Mouse (Mus musculus) frontal cortex, postnatal 14 days (tissue): ENCODE results near the gene Agbl4.
"Not testable (repeated sequence)": the region's sequence is repeated elsewhere in the genome, so short reads cannot be mapped to it uniquely, and the experiment has no call there.

Experiments used
- DNase-seq, 2 experiments: peaks; one replicate each; pipeline ENCODE4 v3.0.0; 2022; ENCODE audit warnings: low spot score in 2 of 2

The Agbl4 gene

DNA sequence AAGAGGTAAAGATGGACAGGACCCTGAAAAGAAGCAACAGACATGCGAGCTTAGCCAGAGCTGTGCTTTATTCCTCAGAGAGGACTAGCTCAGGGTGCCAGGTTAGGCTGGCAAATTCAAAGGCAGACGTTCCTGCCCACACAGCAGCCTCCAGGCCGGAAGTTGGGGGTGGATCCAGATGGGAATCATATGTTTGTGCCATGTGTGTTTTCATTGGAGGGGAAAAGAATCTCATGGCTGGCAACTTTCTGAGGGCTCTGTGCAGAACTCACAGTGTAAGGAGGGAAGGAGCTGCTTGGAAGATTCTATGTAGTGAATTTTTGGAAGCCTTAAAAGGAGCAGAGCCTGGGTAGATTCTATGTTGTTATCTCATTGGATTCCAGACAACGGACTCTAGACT is 519.1 kb downstream of the Agbl4 start:
- DNase-seq: peak; percentile 51 to 53

DNA sequence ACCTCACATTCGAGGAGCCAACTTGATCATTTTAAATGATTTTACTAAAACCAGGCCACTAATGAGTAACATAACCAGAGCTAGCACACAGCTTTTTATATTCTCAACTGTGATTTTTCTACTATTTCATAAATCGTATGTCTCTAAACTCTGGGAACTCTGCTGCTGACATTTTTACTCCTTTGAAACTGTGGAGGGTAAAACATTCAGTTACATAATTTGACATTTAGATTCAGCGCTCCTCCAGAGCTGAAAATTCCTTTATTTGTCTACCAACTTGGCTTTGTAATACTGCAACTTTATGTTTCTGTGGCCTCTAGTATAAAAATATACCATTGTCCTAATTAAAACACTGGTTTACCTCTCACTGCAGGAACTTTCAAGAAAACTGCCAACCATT is 523.6 kb downstream of the Agbl4 start:
- no peak for DNase-seq

DNA sequence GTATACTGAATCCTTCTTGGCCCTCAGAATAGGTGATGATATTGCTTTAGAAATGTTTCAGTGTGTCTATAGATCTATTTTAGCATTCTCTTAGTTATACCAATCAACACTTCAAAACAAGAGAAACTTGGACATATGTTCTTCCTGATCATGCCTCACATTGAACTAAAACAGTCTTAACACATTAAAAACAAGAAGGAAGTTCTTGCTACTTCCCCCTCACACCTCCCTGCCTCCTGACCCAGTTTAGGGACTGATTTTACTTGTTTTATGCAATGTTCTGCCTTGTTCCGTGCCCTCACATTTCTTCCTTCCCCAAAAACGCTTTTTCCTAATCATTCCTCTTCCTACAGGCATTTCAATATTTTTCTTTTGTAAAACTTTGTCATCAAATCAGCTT is 604.2 kb downstream of the Agbl4 start:
- no peak for DNase-seq

DNA sequence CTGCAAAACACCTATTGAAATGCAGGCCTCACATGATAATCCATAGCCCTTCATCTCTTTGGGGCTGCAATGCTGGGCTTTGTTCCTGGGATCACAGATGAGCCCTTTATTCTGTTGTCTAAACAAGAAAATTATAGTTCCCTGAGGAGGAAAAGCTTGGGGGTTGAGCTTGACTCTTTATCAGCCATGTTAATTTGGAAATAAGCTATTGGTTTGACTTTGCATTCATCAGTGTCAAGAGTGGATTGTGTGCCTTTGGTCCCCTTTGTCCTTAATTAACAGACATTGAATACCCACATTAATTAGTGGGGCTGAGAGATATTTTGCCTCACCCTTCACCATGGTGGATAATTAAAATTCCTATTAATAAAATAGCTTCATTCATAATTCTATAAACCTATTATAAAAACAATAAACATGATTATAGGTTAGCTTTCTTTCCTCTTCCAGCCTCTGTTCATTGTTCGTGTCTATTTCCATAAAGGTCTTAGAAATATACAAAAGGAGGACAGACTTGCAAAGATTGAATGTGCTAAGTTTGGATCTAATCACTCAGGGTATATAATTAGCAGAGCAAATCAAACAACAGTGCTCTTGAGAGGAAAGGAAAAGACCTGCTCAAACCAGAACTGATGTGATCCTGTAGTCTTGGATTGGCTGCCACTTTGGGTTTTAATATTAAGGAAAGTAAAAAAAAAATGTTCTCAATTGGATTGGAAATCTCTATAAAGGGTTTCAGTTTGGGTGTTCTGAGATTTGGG is 607.4 kb downstream of the Agbl4 start:
- no peak for DNase-seq

DNA sequence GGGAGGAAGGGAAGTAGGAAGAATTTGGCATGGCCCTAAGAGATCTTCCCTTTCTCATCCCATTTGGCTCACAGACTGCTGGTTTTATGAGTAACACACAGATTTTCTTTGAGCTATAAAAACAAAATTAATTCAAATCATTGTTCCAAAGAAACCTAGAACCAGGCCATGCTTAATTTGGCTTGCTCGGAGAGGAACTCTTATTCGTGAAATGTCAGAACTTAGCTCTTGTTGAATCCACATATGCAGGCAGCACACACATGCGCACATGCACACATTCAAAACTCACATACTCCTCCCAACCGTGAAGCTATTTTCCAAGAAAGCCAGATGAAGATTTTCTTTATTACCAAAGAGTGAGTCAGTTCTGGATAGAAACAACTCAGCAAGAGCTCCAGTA is 621.9 kb downstream of the Agbl4 start:
- peak in 1 of 2 experiments; percentile 10 for DNase-seq

DNA sequence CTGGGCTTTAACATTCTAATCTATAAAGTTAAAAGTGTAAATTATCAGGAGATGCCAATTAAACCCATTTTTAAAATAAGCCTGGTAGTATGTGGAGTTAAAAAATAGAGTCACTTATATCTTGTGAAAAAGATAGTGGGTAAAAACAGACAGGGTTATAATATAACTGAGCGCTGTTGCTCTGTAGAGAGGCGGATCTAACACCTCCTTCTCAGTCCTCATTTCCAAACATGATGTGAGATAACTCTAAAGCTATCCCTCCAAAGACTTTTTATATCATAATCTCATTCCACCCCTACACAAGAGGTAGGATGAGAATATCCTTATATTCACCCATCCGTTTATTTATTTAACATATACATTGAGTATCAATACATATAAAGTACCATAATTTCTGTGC is 669.9 kb downstream of the Agbl4 start:
- DNase-seq: no peak

DNA sequence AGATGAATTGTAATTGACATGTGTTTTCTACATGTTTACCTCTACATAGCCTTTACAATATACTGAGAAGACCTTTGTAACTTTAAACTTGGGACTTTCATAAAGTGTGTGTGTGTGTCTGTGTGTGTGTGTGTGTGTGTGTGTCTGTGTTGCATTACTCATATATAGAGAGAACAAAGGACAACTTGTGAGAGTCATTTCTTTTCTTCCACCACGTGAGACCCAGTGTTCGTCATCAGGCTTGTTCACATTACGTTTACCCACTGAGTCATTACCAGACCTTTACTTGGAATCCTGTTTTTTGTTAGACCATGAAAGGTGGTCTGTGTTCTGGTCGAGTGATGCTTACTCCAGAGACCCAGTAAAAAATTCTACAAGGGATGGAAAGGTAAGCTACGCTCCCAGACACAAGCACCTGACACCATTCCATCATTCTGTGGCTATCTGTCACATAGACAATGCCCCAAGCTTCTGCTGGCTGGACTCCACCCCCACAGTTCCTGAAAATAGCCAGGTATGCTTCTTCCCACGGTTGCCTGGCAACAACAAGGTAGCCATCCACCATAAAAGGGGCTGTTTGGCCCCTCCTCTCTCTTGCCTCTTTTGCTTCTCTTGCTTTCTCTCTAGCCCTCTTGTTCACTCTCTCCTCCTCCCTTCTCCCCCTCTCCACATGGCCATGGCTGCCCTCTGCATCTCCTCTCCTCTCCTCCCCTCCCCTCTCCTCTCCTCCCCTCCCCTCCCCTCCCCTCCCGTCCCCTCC is 676.5 kb downstream of the Agbl4 start:
- no peak for DNase-seq

DNA sequence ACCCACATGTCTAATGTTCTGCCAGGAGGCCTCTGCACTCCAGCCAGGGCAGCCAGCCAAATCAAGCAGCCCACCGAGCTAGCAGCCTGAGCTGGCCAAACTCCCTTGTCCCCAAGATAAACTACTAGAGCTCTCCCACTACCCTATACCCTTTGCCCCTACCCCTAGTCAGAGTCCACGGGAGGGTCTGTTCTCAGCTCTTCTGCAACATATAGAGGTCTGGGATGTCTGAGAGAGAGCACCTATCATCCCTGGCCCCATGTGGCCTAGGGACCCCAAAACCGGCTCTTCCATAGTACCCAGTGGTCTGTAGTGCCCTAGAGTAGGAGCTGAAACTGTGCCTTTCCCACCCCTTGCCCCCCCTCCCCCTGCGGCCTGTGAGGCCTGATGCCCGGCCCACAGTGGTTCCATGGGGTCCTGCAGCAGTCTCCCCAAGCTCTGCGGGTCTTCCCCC is 677.3 kb downstream of the Agbl4 start:
- DNase-seq: no peak

DNA sequence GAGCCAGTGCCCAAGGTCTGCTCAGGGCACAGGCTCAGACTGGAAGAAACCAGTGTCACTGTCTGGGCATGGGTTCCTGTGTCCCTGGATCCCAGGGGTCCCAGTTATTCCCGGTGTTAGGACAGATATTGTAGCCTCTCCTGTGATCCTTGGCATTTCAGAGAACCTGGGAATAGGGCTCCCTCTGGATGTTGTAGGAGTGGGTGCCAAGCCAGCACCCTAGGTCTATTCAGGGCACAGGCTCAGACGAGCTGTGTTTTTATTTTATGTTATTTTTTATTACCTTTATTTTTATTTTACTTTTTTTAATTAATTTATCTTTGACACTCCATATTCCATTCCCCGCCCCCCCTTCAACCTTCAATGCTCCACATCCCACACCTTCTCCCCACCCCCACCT is 680.3 kb downstream of the Agbl4 start:
- DNase-seq: no peak

DNA sequence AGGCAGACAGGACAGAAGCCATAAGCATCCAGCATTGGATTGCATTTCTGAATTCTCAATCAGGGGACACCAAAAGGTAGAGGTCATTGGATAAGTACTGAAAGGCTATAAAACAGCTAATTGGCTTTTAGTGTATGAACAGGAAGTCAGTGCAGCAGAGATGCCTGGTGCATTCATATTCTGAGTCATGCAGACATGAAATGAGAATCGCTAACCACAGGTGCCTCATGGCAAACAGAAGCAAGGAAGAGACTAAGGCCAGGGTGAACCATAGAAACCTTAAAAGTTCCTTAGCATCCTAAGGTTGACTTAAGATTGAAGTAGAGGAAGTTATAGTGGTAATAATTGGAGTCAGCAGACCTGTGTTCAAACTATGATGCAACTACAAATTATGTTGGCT is 687.9 kb downstream of the Agbl4 start:
- no peak for DNase-seq

DNA sequence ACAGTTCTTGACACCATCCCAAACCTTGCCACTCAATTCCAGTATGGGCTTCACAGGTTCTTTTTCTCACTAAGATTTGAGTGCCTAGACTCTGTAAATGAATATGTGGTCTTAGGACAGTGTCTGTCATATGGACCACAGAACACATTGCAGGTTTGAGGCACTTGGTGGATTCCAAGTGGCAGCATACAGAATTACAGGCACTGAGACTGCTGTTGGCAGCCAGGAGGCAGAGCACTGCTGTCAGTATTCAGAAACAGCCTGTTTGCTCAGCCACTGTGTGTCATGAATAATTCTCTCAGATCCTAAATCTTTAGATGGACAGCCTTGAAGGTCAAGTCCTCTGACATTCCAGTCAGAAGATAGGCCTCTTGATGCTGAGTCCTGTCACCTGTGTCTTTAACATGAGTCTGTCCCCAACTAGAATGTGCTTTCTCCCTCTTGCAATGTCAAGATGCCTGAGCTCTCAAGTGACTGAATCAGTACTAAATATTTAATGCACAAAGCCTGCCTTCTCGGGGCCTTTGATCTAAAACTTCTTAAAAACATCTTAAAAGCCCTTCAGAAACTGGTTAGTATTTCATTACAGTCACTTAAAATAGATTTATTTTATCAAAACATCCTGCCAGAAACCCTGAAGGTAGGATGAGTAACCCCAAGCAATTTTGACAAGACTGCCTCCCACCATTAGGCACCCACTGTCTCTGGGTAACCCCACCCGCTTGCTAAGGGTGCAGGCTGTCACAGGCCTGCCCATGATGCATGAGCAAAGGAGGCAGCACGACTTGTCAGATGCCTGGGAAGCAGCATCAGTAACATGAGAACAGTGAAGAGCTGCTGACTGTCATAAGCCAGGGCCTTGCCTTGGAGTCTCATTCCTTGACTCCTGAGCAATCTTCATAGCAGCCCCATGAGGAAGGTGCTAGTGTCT is 739.0 kb downstream of the Agbl4 start:
- no peak for DNase-seq

DNA sequence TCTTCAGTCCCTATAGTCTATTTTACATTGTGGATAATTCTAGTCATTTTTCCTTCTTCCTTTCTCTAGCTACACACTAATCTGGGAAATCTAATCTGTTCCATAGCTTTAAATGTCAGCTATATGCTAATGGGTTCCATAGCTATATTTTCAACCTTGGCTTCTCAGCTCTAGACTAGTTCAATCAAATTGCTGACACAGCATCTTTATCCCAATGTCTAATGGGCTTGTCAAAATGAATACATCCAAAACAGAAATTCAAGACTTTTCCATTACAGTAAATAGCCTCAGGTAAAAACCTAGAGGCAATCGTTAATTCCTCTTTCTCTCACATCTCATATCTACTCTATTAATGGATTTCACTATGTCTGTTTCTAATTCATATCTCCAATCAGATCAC is 750.3 kb downstream of the Agbl4 start:
- no peak for DNase-seq

DNA sequence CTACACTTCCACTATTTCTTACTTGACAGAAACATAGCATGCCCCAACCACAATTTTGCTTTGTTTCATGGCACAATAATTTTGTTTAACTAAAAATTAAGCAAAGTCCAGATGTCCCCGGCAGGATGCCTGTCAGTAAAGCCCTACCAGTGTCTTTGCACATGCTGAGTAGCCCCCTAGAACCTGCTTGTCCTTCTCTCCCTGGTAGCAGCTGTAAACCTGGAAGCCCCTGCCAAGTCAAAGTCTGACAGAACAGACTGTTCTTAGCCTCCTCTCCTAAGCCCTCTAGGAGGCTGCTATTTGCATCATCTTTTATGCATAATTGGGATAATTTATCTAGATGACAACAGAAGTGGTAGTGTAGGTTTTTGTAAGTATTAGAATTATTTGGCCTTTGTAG is 758.4 kb downstream of the Agbl4 start:
- no peak for DNase-seq

DNA sequence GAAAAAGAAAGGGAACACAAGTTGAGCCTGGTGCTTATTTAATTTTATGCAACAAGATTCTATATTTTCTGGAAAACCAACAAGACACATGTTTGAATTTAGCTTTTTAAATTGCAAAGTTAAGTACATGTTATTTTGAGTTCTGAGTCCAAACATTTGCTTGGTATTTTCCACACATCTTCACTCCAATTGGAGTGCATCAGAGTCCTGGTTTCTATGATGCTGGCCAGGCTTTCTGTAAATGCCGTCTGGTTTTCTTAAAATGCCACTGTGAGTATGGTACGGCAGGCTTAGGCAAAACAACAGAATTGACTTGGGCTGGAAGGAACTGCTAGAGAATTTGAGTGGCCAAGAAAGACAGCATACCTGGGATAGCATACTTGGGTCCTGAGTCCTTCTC is 784.0 kb downstream of the Agbl4 start:
- no peak for DNase-seq

DNA sequence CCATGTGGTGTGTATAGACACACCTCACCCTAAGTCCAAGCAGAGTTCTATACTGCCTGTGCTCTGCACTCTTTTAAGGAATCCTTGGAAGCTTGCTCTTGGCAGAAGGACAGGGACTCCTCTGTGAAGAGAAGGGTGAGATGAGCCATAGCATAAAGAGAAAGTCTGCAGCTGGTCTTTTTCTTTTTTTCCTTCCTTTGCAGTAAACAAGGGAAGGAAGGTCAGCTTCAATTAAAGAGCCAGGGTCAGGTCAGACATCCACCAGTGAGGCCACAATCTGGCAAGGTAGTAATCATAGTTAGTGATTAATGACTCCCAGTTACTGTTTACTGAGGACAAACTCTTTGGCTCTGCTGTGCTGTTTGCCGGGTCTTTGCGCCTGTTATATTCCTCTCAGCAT is 802.6 kb downstream of the Agbl4 start:
- DNase-seq: no peak

DNA sequence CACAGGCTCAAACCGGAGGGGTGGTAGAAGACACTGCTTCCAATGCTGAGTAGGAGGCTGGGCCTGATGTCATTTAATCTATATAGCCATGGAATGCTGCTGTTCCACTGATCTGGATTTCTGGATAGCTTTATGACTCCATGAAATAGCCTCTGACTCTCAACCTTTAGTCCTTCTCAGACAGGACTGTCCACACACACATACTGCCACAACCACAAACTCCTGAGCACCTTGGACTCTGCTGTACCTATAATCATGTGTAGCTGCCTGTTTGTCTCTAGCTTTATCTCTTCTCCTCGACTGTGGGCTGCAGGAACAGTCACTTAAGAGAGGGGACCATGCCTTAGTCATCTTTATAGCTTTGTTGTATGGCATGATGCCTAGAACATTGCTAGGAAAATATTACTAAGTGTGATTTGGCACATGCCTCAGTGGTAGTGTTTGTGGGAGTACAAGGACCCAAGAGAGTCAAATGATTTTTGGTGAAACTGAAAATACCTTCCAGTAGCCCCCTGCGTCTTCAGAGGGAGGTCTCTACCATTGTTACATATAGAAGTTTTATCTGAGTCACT is 817.8 kb downstream of the Agbl4 start:
- no peak for DNase-seq

DNA sequence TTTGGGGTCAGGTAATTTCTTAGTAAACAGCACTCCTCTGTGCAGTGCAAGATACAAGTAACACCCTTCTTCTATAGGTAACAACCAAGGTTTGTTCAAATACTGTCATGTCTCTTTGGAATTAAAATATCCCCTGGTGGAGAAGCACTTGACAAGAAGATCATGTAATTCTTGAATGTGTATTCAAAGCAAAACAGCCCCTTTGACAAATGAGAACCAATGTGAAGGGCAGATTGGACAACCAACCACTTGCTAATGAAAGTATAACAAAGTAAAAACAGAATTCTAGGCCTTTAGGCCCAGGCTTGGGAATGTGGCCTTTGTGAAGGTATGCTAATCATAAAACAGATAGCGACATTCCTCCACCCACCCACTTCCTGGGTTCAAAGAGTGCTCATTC is 821.6 kb downstream of the Agbl4 start:
- DNase-seq: not testable (repeated sequence)

DNA sequence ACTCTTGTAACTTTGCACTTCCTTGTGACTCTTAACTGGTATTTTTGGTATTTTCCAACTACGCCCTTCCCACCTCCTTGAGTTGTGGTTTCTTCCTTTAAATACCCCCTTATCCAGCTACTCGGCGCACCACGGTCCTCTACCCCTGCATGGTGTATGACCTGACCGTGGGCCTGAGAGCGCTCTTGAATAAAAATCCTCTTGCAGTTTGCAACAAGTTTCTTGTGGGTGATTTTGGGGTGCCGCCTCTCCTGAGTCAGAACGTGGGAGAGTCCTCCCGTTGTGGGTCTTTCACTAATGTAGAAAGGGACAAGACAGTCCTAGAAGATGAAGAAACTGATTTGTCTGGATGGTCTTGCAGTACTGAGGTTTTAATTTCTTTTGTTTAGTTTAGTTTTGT is 822.1 kb downstream of the Agbl4 start:
- not testable (repeated sequence) for DNase-seq

DNA sequence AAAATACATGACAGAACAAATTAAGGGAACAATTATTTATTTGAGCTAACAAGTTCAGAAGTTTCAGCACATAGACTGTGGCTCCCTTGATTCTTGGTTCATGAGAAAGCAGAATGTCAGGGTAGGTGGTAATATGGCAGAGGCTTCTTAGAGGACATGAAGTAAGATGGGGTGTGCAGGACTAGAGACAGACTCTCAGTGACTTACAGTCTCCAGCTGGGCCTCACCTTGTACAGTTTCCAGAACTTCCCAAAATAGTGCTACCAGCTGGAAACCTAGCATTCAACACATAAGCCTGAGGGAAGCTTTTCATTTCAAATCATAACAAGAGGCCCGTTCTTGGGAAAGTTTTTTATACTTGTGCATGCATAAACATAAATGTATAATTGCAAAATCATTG is 836.4 kb downstream of the Agbl4 start:
- no peak for DNase-seq

DNA sequence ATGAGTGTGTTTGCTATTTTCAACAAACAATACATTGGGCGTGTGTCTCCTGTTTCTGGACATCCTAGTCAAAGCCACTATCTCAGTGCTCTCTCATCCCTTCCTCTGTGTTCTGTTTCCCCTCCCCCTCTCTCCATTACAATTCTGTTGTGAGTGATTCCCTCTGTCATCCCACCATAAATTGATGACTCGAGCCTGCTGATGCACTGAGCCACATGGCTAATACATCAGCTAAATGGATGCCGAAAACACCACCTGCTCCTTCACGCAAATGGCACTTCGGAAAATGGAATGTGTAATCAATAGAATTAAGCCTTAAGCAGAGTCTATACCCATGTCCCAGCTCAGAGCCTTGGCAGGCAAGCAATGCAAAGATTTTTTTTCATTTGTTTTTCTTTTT is 854.5 kb downstream of the Agbl4 start:
- no peak for DNase-seq

DNA sequence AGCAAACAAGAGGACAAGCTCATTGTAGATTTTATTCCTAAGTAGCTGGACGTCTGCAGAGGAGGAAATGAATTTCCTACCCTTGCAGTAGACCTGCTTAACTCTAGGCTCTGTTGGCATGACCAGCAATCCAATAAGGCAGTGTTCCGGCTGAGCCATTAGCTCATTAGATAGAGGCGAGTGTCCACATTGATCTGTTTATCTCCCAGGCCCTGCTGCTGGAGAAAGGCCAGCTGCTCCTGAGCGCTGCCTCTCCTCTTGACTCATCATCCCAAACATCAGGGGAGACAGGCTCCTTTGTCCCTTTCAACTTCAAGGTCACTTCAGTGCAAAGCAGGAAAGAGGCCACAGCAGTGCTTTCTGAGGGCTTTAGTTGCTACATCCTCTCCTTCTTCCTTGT is 858.0 kb downstream of the Agbl4 start:
- no peak for DNase-seq

DNA sequence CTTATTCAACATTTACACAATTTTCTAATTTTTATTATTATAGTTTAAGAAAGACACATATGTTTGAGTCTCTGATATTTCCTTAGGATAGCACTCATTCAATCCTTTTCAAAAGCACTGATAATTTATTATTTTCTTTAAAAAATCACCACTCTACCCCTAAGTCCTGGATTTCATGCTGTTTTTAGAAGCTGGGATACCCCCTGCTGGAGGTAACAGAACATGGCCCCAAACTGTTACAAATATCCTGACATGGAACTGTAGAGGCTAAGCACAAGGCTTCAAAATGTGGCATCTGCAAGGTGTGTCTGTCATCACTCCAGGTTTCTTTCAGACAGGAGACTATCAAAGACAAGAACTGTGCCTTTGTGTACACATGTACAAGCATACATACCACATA is 859.5 kb downstream of the Agbl4 start:
- DNase-seq: no peak
